Mouse (Mus musculus) heart, embryonic 14.5 days (tissue): Measurements from ENCODE around the gene Olfr212. TPM values are rescaled to one million over a fixed set of nuclear protein-coding genes. Genes with fewer than 3 reads are reported as not detected.
"Not testable (repeated sequence)": the region's sequence is repeated elsewhere in the genome, so short reads cannot be mapped to it uniquely, and the experiment has no call there.

Source experiments
- ATAC-seq: fragments of 200-750 bp; cut with Nextera tagmentation; 2 replicates; pipeline ENCODE4 v1.8.0; 2017; ENCODE audit warnings: low read depth, moderate TSS enrichment; ENCODE audit not compliant: insufficient number of reproducible peaks, insufficient read depth, low FRiP score
- H3K27ac ChIP-seq, 2 experiments: fragments of 200-500 bp in 1 of 2; fragments of 300-500 bp in 1 of 2; sonication (generic) in 1 of 2; replicated peaks in 1 of 2; 2 replicates each; pipeline ENCODE4 v1.5.1; 2012 to 2014; ENCODE audit warnings: low read depth in 2 of 2, low read length in 2 of 2, control low read depth in 1 of 2, mild to moderate bottlenecking in 1 of 2, mixed read lengths in 1 of 2; ENCODE audit not compliant: control insufficient read depth in 1 of 2, insufficient read depth in 1 of 2
- H3K27me3 ChIP-seq: fragments of 300-500 bp; sonication (generic); 2 replicates; pipeline ENCODE4 v1.6.1; 2014; ENCODE audit warnings: mild to moderate bottlenecking, low read length, control low read depth; ENCODE audit not compliant: control insufficient read depth, insufficient read depth
- H3K36me3 ChIP-seq: fragments of 300-500 bp; sonication (generic); 2 replicates; pipeline ENCODE4 v1.6.1; 2014; ENCODE audit warnings: mild to moderate bottlenecking, control low read depth, low read length, mixed read lengths; ENCODE audit not compliant: control insufficient read depth, insufficient read depth
- H3K4me1 ChIP-seq, 2 experiments: fragments of 200-500 bp in 1 of 2; fragments of 300-500 bp in 1 of 2; sonication (generic) in 1 of 2; 2 replicates each; pipeline ENCODE4 v1.6.1; 2012 to 2014; ENCODE audit warnings: low read length in 2 of 2, control low read depth in 1 of 2, mixed read lengths in 1 of 2; ENCODE audit not compliant: control insufficient read depth in 2 of 2, insufficient read depth in 2 of 2
- H3K4me2 ChIP-seq: fragments of 300-500 bp; sonication (generic); 2 replicates; pipeline ENCODE4 v1.6.1; 2014; ENCODE audit warnings: mild to moderate bottlenecking, low read length
- H3K4me3 ChIP-seq, 2 experiments: fragments of 200-500 bp in 1 of 2; fragments of 300-500 bp in 1 of 2; sonication (generic) in 1 of 2; 2 replicates each; pipeline ENCODE4 v1.5.1; 2012 to 2014; ENCODE audit warnings: low read length in 2 of 2, mild to moderate bottlenecking in 2 of 2, control low read depth in 1 of 2, low read depth in 1 of 2, moderate library complexity in 1 of 2; ENCODE audit not compliant: control insufficient read depth in 1 of 2, insufficient read depth in 1 of 2
- H3K9ac ChIP-seq: fragments of 300-500 bp; sonication (generic); 2 replicates; pipeline ENCODE4 v1.6.1; 2014; ENCODE audit warnings: mild to moderate bottlenecking, low read length
- H3K9me3 ChIP-seq: fragments of 300-500 bp; sonication (generic); 2 replicates; pipeline ENCODE4 v1.6.1; 2016; ENCODE audit warnings: low read length, control low read depth; ENCODE audit not compliant: control insufficient read depth
- WGBS: fragments of 180-500 bp; shearing (Covaris S2); extraction: QIAGEN DNeasy Blood & Tissue Kit; methylation state at CpG from one replicate; pipeline ENCODE4 v1.1.7; 2014; 5-methylcytosine and 5-hydroxymethylcytosine counted together
- polyA plus RNA-seq: library from polyadenylated mRNA; unstranded; fragments of >200 nt; fragmentation: Nextera tagmentation; extraction: Ambion mirVana; gene quantifications from 2 replicates; pipeline ENCODE4 v1.2.1, GENCODE M21; 2014

Gene Olfr212
- not detected in 2 replicates for polyA plus RNA-seq

GRCm38 (mm10) chr6:116506302-116507003, at the start of gene Olfr212:
Gene Olfr212, plus strand, starts transcription at chr6:116506516.
- H3K27ac ChIP-seq, H3K9ac ChIP-seq, H3K4me1 ChIP-seq, H3K4me2 ChIP-seq, ATAC-seq, H3K27me3 ChIP-seq, H3K4me3 ChIP-seq, H3K36me3 ChIP-seq: not testable (repeated sequence)
- 86% methylated on average over 19 of the region's 20 CpGs for WGBS
- H3K9me3 ChIP-seq: peaks cover 13% of the 10 kb centered on the region

- WGBS: 43% methylated on average over 4 of the region's 4 CpGs
- Histone ChIP-seq H3K27me3 (peaks cover 28% of the 10 kb centered on the region), H3K4me2 (no peak overlapping the region), H3K9ac (no peak overlapping the region), H3K36me3 (no peaks in the 10 kb centered on the region), H3K4me3 (no peak overlapping the region), H3K9me3 (no peaks in the 10 kb centered on the region), H3K27ac (no peak overlapping the region), H3K4me1 (peaks cover 0 to 5% of the 10 kb centered on the region in 2 experiments; a peak in 1 of 4 replicates)
- ATAC-seq: no peak
Observed at GRCm38 (mm10) chr6:116458728-116459127, 47.6 kb upstream of the Olfr212 start.

- Histone ChIP-seq H3K9ac (no peak overlapping the region), H3K4me1 (peaks cover 0 to 5% of the 10 kb centered on the region in 2 experiments; a peak in 1 of 4 replicates), H3K36me3 (no peaks in the 10 kb centered on the region), H3K4me2 (no peak overlapping the region), H3K9me3 (no peaks in the 10 kb centered on the region), H3K27me3 (peaks cover 28% of the 10 kb centered on the region), H3K27ac (no peak overlapping the region), H3K4me3 (no peak overlapping the region)
- no peak for ATAC-seq
- WGBS: 72% methylated on average over 2 of the region's 2 CpGs
Observed at GRCm38 (mm10) chr6:116459232-116459631, 47.1 kb upstream of the Olfr212 start.

- H3K27me3 ChIP-seq: peaks cover 28% of the 10 kb centered on the region
- no peaks in the 10 kb centered on the region for H3K9me3 ChIP-seq
- H3K4me3 ChIP-seq: peak within 1 kb of the TSS; percentile 41 to 51
- peak within 1 kb of the TSS; percentile 47 for H3K9ac ChIP-seq
- H3K4me2 ChIP-seq: peak within 1 kb of the TSS; percentile 74
- no peaks in the 10 kb centered on the region for H3K36me3 ChIP-seq
- ATAC-seq: no peak
- 3% methylated on average over 43 of the region's 43 CpGs for WGBS
- peaks cover 0 to 5% of the 10 kb centered on the region in 2 experiments; a peak in 1 of 4 replicates for H3K4me1 ChIP-seq
- no peak within 1 kb of the TSS for H3K27ac ChIP-seq
Observed at GRCm38 (mm10) chr6:116460544-116461283, 45.6 kb upstream of the Olfr212 start, which contains the start of gene Alox5. Gene Alox5, minus strand, starts transcription at chr6:116461178.

GRCm38 (mm10) chr6:116468081-116468480, 38.2 kb upstream of the Olfr212 start:
- Histone ChIP-seq H3K27me3 (no peaks in the 10 kb centered on the region), H3K9me3 (no peaks in the 10 kb centered on the region), H3K4me1 (no peaks in the 10 kb centered on the region), H3K36me3 (no peaks in the 10 kb centered on the region), H3K27ac (no peak overlapping the region), H3K4me2 (no peak overlapping the region), H3K9ac (no peak overlapping the region), H3K4me3 (no peak overlapping the region)
- 34% methylated on average over 3 of the region's 3 CpGs for WGBS
- no peak for ATAC-seq

- H3K27ac ChIP-seq: no peak overlapping the region
- H3K36me3 ChIP-seq: no peaks in the 10 kb centered on the region
- ATAC-seq: no peak
- no peaks in the 10 kb centered on the region for H3K27me3 ChIP-seq
- H3K9me3 ChIP-seq: no peaks in the 10 kb centered on the region
- H3K4me3 ChIP-seq: no peak overlapping the region
- WGBS: 70% methylated on average over 1 of the region's 1 CpGs
- H3K4me2 ChIP-seq: no peak overlapping the region
- H3K4me1 ChIP-seq: no peaks in the 10 kb centered on the region
- no peak overlapping the region for H3K9ac ChIP-seq
Observed at GRCm38 (mm10) chr6:116485081-116485480, 21.2 kb upstream of the Olfr212 start.

GRCm38 (mm10) chr6:116486833-116487232, 19.5 kb upstream of the Olfr212 start:
- no peak for ATAC-seq
- Histone ChIP-seq H3K4me3 (no peak overlapping the region), H3K9me3 (no peaks in the 10 kb centered on the region), H3K27me3 (no peaks in the 10 kb centered on the region), H3K4me2 (no peak overlapping the region), H3K36me3 (no peaks in the 10 kb centered on the region), H3K9ac (no peak overlapping the region), H3K27ac (no peak overlapping the region), H3K4me1 (no peaks in the 10 kb centered on the region)
- 66% methylated on average over 1 of the region's 1 CpGs for WGBS
